Mouse (Mus musculus): ENCODE results near the gene Slc23a3.

DNA sequence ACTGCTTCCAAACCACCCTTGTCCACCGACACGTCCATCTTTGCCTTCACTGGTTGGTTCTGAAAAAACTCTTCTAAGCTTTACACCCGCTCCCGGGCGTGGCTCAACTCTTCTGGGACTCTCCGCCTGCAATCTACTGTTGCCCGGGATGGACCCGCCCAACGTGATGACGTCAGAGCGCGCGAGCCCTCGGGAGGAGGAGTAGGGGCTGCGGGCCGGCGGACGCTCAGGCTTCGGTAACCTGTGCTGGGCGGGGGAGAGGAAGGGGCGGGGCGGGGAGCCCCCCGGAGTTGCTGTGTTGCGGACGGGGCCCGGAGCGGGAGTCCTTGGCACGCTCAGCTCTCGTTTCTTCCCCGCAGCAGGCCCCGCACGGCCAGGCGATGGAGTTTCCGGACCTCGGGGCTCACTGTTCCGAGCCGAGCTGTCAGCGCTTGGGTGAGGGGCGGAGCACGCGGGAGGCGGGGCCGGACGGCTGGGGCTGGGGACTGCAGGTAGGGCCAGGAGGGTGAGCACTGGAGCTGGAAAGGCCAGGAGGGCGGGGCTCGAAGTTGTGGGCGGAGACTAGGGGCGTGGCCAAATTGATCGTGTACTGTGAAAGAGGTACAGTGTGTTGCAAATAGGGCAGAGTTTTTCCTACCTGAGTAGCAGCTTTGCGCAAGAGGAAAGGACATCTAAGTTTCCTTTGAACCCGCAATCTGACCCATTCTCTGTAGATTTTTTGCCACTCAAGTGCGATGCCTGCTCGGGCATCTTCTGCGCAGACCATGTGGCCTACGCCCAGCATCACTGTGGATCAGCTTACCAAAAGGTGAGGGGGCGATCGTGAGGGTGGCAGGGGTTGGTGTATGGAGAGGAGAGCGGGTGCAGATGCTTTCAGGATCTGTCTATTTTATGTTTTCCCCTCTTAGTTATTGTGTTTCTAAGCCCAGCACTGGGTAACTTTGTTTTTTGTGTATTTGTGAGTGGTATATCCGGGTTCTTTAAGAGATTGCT, 35.1 kb upstream of the Slc23a3 start, which contains the start of gene Zfand2b:
- TF ChIP-seq POLR2A (IDR thresholded peaks at IDR 0.05; ENCODE audit: extremely low read depth, insufficient read depth, low read length) (no peak; the same call in 1 of the 2 replicates), CTCF (IDR thresholded peaks at IDR 0.05; ENCODE audit: low read depth, low read length) (no peak)

Measured in liver, adult 2 months (tissue).